Mouse (Mus musculus) ES-E14 (cell line): ENCODE measurements around the gene Ush1g.

Source experiments
- HCFC1 ChIP-seq: IDR thresholded peaks from 2 replicates; pipeline ENCODE4 v1.6.1; 2012; ENCODE audit warnings: low read length, inconsistent platforms, borderline replicate concordance; ENCODE audit not compliant: insufficient read depth
- MAFK ChIP-seq: IDR thresholded peaks from 2 replicates; pipeline ENCODE4 v1.6.1; 2014; ENCODE audit warnings: mild to moderate bottlenecking, low read depth, low read length, inconsistent platforms; ENCODE audit not compliant: insufficient read depth

DNA sequence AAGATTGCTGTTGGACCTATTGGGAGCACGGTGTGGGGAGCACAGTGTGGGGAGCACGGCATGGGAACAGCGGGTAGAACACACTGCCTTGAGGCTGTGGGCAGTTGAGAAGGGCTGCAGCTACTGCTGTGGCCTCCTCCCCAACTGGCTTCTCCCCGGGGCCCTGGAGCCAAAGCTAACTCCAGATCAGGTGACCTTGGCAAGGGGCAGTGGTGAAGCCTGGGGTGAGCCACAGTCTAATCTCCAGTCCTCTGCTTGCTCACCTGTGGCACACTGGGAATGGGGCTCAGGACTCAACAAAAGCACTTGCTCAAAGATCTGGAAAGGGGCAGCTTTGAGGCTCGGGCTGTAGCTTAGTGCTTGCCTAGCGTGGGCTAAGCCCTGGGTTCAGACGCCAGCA, 4.6 kb downstream of the Ush1g start:
- TF ChIP-seq MAFK (no peak), HCFC1 (no peak)
